Comparison of ENCODE assay signal across 9 mouse cellular contexts in genomic region chr8:83565731-83566375, GRCm38 (mm10). TPM values are rescaled to one million over a fixed set of nuclear protein-coding genes. Genes with fewer than 3 reads are reported as not detected.
DNase-seq lines count a peak whose midpoint lies in the region; ATAC-seq lines count a peak whose summit lies in the region.
"Had no signal": no experiment of that assay in that cellular context is flagged by ENCODE, and none has a peak within 500 bp of the region (broad histone marks: within the 10 kb centered on the region; RNA-seq: fewer than 3 reads in every experiment).

No protein-coding gene starts in this region.

- peaks cover 7% of the 10 kb centered on the region; the same call in 1 of the 2 replicates for H3K4me1 ChIP-seq in forebrain, embryonic 14.5 days (ENCODE audit: control insufficient read depth, insufficient read depth, low read length)

- H3K4me3 ChIP-seq in forebrain, embryonic 14.5 days (ENCODE audit: low read depth, low read length): no peak overlapping the region

- H3K9me3 ChIP-seq in forebrain, embryonic 14.5 days (replicated peaks; ENCODE audit: control insufficient read depth, low read length): no peaks in the 10 kb centered on the region

- WGBS in forebrain, embryonic 14.5 days: 74% methylated on average over 9 of the region's 9 CpGs

- no peak overlapping the region for H3K27ac ChIP-seq in forebrain, embryonic 14.5 days (ENCODE audit: low read depth, low read length)

- ATAC-seq in forebrain, embryonic 14.5 days: peak; percentile 45; the same call in 1 of the 2 replicates

- peak; percentile 40 for DNase-seq in kidney, adult 9 months
- no peak for DNase-seq in kidney, postnatal 10 days
- peak; percentile 28 to 36 for DNase-seq in cerebellum, adult 18-20 months
- DNase-seq in forebrain, embryonic 14.5 days (ENCODE audit: low spot score): no peak
- peak; percentile 54 to 62 for DNase-seq in kidney, postnatal 4 days
- DNase-seq in naive thymus-derived CD4-positive, alpha-beta T cell, adult 2 months (ENCODE audit: low read depth): peak; percentile 44
- no peak for DNase-seq in urinary bladder, postnatal 25 days (ENCODE audit: low spot score)
- DNase-seq in gastrocnemius, postnatal 10 days: no peak

- H3K36me3 ChIP-seq in forebrain, embryonic 14.5 days (ENCODE audit: control insufficient read depth, insufficient read depth, low read length): peaks cover 17% of the 10 kb centered on the region

- H3K9ac ChIP-seq in forebrain, embryonic 14.5 days (ENCODE audit: low read length): no peak overlapping the region

- H3K27me3 ChIP-seq in forebrain, embryonic 14.5 days (replicated peaks; ENCODE audit: control insufficient read depth, insufficient read depth, low read length): no peaks in the 10 kb centered on the region

- H3K4me2 ChIP-seq in forebrain, embryonic 14.5 days (ENCODE audit: low read length): peak overlapping the region; percentile 92; the same call in 1 of the 2 replicates

RNA-seq across cellular contexts. Expression of gene Ndufb7, which starts 0.6 kb away (rescaled TPM):
- 370 and 449 TPM in 2 replicates for polyA plus RNA-seq in forebrain, embryonic 14.5 days (2014; fragmentation: Nextera tagmentation; extraction: Ambion mirVana)
- total RNA-seq in gastrocnemius, postnatal 10 days (2021): 100 to 1,000 TPM; 408 to 467 TPM

RNA-seq across cellular contexts. Expression of gene Olfr370, which starts 30.3 kb away (rescaled TPM):
- not detected in 2 replicates for polyA plus RNA-seq in forebrain, embryonic 14.5 days (2014; fragmentation: Nextera tagmentation; extraction: Ambion mirVana)
- not detected for total RNA-seq in gastrocnemius, postnatal 10 days (2021)
- total RNA-seq: layer of hippocampus, adult 18-20 months had no signal

RNA-seq across cellular contexts. Expression of gene Tecr, which starts 41.9 kb away (rescaled TPM):
- polyA plus RNA-seq in forebrain, embryonic 14.5 days (2014; fragmentation: Nextera tagmentation; extraction: Ambion mirVana): 806 and 815 TPM in 2 replicates
- 100 to 1,000 TPM; 422 to 448 TPM for total RNA-seq in gastrocnemius, postnatal 10 days (2021)

RNA-seq across cellular contexts. Expression of gene Dnajb1, which starts 42.1 kb away (rescaled TPM):
- polyA plus RNA-seq in forebrain, embryonic 14.5 days (2014; fragmentation: Nextera tagmentation; extraction: Ambion mirVana): 30.1 and 43.0 TPM in 2 replicates
- 10 to 100 TPM; 10.3 to 11.7 TPM for total RNA-seq in gastrocnemius, postnatal 10 days (2021)

Comparison
In these comparisons a context has a peak if more than half of its experiments do, and no peak if none do; other contexts are left out.
1. DNase-seq: peak in kidney, adult 9 months (single experiment), cerebellum, adult 18-20 months (2 of 2), kidney, postnatal 4 days (2 of 2) and naive thymus-derived CD4-positive, alpha-beta T cell, adult 2 months (single experiment); none in kidney, postnatal 10 days (single experiment), forebrain, embryonic 14.5 days (single experiment), urinary bladder, postnatal 25 days (single experiment) and gastrocnemius, postnatal 10 days (single experiment).